Mouse (Mus musculus) T-helper 1 cell (primary cell): Measurements from ENCODE around the gene Il1r1.

Experiments used
- in situ Hi-C: fragments of 300-600 bp; cut with MboI, MseI; formaldehyde crosslinking; loops from one replicate; pipeline ENCODE4 v1.15.1; 2025; ENCODE audit warnings: high pct_unique_total_duplicates

Il1r1 gene

GRCm38 (mm10) chr1:40231116-40231515 lies 6.2 kb downstream of the Il1r1 start:
- in situ Hi-C loops, result no loop called here

- in situ Hi-C loops, result no loop called here
These were observed 8.3 kb downstream of the Il1r1 start for GRCm38 (mm10) chr1:40233217-40233616.

- in situ Hi-C loops, result no loop called here
These were observed 8.7 kb downstream of the Il1r1 start for GRCm38 (mm10) chr1:40233621-40234020.

GRCm38 (mm10) chr1:40235597-40236249 lies 10.8 kb downstream of the Il1r1 start:
- in situ Hi-C loops, result no loop called here

- in situ Hi-C loops, result no loop called here
These were observed 11.8 kb downstream of the Il1r1 start for GRCm38 (mm10) chr1:40236694-40237093.

GRCm38 (mm10) chr1:40237094-40237493 lies 12.2 kb downstream of the Il1r1 start:
- in situ Hi-C loops, result no loop called here

GRCm38 (mm10) chr1:40240353-40241092 lies 15.6 kb downstream of the Il1r1 start:
- in situ Hi-C loops, result no loop called here

GRCm38 (mm10) chr1:40242717-40243116 lies 17.8 kb downstream of the Il1r1 start:
- in situ Hi-C loops, result no loop called here

- in situ Hi-C loops, result no loop called here
These were observed 18.7 kb downstream of the Il1r1 start for GRCm38 (mm10) chr1:40243561-40243998.

- in situ Hi-C loops, result no loop called here
These were observed 25.5 kb downstream of the Il1r1 start for GRCm38 (mm10) chr1:40250425-40250824.

- in situ Hi-C loops, result no loop called here
These were observed 27.6 kb downstream of the Il1r1 start for GRCm38 (mm10) chr1:40252507-40252906.

- in situ Hi-C loops, result no loop called here
These were observed 29.1 kb downstream of the Il1r1 start for GRCm38 (mm10) chr1:40253940-40254339.

GRCm38 (mm10) chr1:40254347-40255057 lies 29.6 kb downstream of the Il1r1 start:
- in situ Hi-C loops, result no loop called here

- in situ Hi-C loops, result no loop called here
These were observed 37.7 kb downstream of the Il1r1 start for GRCm38 (mm10) chr1:40262441-40263121.

GRCm38 (mm10) chr1:40263122-40263498 lies 38.2 kb downstream of the Il1r1 start:
- in situ Hi-C loops, result no loop called here

- in situ Hi-C loops, result no loop called here
These were observed 38.8 kb downstream of the Il1r1 start for GRCm38 (mm10) chr1:40263679-40264078.

GRCm38 (mm10) chr1:40265301-40265835 lies 40.5 kb downstream of the Il1r1 start:
- in situ Hi-C loops, result no loop called here

- in situ Hi-C loops, result no loop called here
These were observed 41.8 kb downstream of the Il1r1 start for GRCm38 (mm10) chr1:40266431-40267260.

- in situ Hi-C loops, result no loop called here
These were observed 43.0 kb downstream of the Il1r1 start for GRCm38 (mm10) chr1:40267846-40268245.

- in situ Hi-C loops, result no loop called here
These were observed 43.7 kb downstream of the Il1r1 start for GRCm38 (mm10) chr1:40268536-40268935.

GRCm38 (mm10) chr1:40270415-40270814 lies 45.5 kb downstream of the Il1r1 start:
- in situ Hi-C loops, result no loop called here
